Mouse (Mus musculus) testis, adult 2 months (tissue): ENCODE results near the gene Fxn.

Source experiments
- CTCF ChIP-seq: fragments of 200-500 bp; IDR thresholded peaks from 2 replicates; pipeline ENCODE4 v1.5.1; 2012; ENCODE audit warnings: low read depth, mild to moderate bottlenecking, inconsistent platforms, low read length, moderate library complexity; ENCODE audit not compliant: control insufficient read depth, insufficient read depth, insufficient replicate concordance
- POLR2A ChIP-seq: fragments of 200-500 bp; IDR thresholded peaks from 2 replicates; pipeline ENCODE4 v1.6.1; 2012; ENCODE audit warnings: low read depth, mild to moderate bottlenecking, inconsistent platforms, low read length, moderate library complexity; ENCODE audit not compliant: control insufficient read depth

GRCm38 (mm10) chr19:24321900-24322311 lies 41.5 kb upstream of the Fxn start:
- no peak for TF ChIP-seq POLR2A
- no peak for TF ChIP-seq CTCF
